Mouse (Mus musculus): ENCODE results near the gene Scg2. TPM values are rescaled to one million over a fixed set of nuclear protein-coding genes. Genes with fewer than 3 reads are reported as not detected.

Gene Scg2
- 100 to 1,000 TPM; 153 to 190 (median 166) TPM for total RNA-seq (2022)

GRCm38 (mm10) chr1:79439609-79440308, at the start of gene Scg2:
Scg2 (minus strand) TSS chr1:79440120.
- peak; percentile 80 to 84 for DNase-seq (ENCODE audit: low spot score in 2 of 2)

GRCm38 (mm10) chr1:79485546-79485945, 45.6 kb upstream of the Scg2 start:
- DNase-seq (ENCODE audit: low spot score in 2 of 2), result no peak

GRCm38 (mm10) chr1:79470856-79471255, 30.9 kb upstream of the Scg2 start:
- DNase-seq (ENCODE audit: low spot score in 2 of 2), result no peak

- no peak for DNase-seq (ENCODE audit: low spot score in 2 of 2)
Measured at GRCm38 (mm10) chr1:79469871-79470270, 30.0 kb upstream of the Scg2 start.

- DNase-seq (ENCODE audit: low spot score in 2 of 2), result no peak
Measured at GRCm38 (mm10) chr1:79466585-79466984, 26.7 kb upstream of the Scg2 start.

- DNase-seq (ENCODE audit: low spot score in 2 of 2), result no peak
Measured at GRCm38 (mm10) chr1:79458558-79458957, 18.6 kb upstream of the Scg2 start.

- DNase-seq (ENCODE audit: low spot score in 2 of 2), result no peak
Measured at GRCm38 (mm10) chr1:79454164-79454563, 14.2 kb upstream of the Scg2 start.

- no peak for DNase-seq (ENCODE audit: low spot score in 2 of 2)
Measured at GRCm38 (mm10) chr1:79452339-79452738, 12.4 kb upstream of the Scg2 start.

- peak in 1 of 2 experiments; percentile 29 for DNase-seq (ENCODE audit: low spot score in 2 of 2)
Measured at GRCm38 (mm10) chr1:79450343-79451021, 10.6 kb upstream of the Scg2 start.

- DNase-seq (ENCODE audit: low spot score in 2 of 2), result no peak
Measured at GRCm38 (mm10) chr1:79449943-79450342, 10.0 kb upstream of the Scg2 start.

GRCm38 (mm10) chr1:79445586-79445985, 5.7 kb upstream of the Scg2 start:
- DNase-seq (ENCODE audit: low spot score in 2 of 2), result no peak

- no peak for DNase-seq (ENCODE audit: low spot score in 2 of 2)
Measured at GRCm38 (mm10) chr1:79437755-79438154, 2.2 kb downstream of the Scg2 start.

GRCm38 (mm10) chr1:79436671-79437070, 3.2 kb downstream of the Scg2 start:
- DNase-seq (ENCODE audit: low spot score in 2 of 2), result no peak

GRCm38 (mm10) chr1:79429058-79429457, 10.9 kb downstream of the Scg2 start:
- DNase-seq (ENCODE audit: low spot score in 2 of 2), result no peak

- no peak for DNase-seq (ENCODE audit: low spot score in 2 of 2)
Measured at GRCm38 (mm10) chr1:79415496-79415895, 24.4 kb downstream of the Scg2 start.

GRCm38 (mm10) chr1:79406337-79406942, 33.5 kb downstream of the Scg2 start:
- DNase-seq (ENCODE audit: low spot score in 2 of 2), result no peak

GRCm38 (mm10) chr1:79401090-79402012, 38.6 kb downstream of the Scg2 start:
- DNase-seq (ENCODE audit: low spot score in 2 of 2), result no peak

GRCm38 (mm10) chr1:79400284-79400683, 39.6 kb downstream of the Scg2 start:
- DNase-seq (ENCODE audit: low spot score in 2 of 2), result no peak

All from layer of hippocampus, adult 8-10 months (tissue).